Mouse (Mus musculus): Measurements from ENCODE around the gene Mucl2. TPM values are rescaled to one million over a fixed set of nuclear protein-coding genes. Genes with fewer than 3 reads are reported as not detected.
"Not testable (repeated sequence)": the region's sequence is repeated elsewhere in the genome, so short reads cannot be mapped to it uniquely, and the experiment has no call there.

Mucl2 gene
- polyA plus RNA-seq (2014; fragmentation: Nextera tagmentation; extraction: Ambion mirVana): not detected in 2 replicates

- Histone ChIP-seq H3K4me2 (ENCODE audit: low read depth, low read length) (no peak within 1 kb of the TSS), H3K27ac (replicated peaks; ENCODE audit: low read depth, low read length) (no peak within 1 kb of the TSS), H3K36me3 (replicated peaks; ENCODE audit: control insufficient read depth, insufficient read depth, low read depth, low read length) (no peaks in the 10 kb centered on the region), H3K9ac (replicated peaks; ENCODE audit: low read length) (no peak within 1 kb of the TSS), H3K4me1 (ENCODE audit: control insufficient read depth, insufficient read depth, low read length) (no peaks in the 10 kb centered on the region), H3K4me3 (ENCODE audit: low read depth, low read length) (no peak within 1 kb of the TSS), H3K27me3 (ENCODE audit: control insufficient read depth, insufficient read depth, low read length) (no peaks in the 10 kb centered on the region), H3K9me3 (replicated peaks; ENCODE audit: control insufficient read depth, low read length) (no peaks in the 10 kb centered on the region)
- no peak for ATAC-seq (replicated peaks; ENCODE audit: insufficient number of reproducible peaks, low FRiP score, low TSS enrichment, low read depth)
- DNase-seq (ENCODE audit: low spot score): no peak
- 86% methylated on average over 1 of the region's 1 CpGs for WGBS
These were observed at the start of gene Mucl2 for GRCm38 (mm10) chr15:103899212-103899611. Gene Mucl2 (minus strand): TSS chr15:103899312.

- H3K4me3 ChIP-seq (ENCODE audit: low read depth, low read length); H3K4me2 ChIP-seq (ENCODE audit: low read depth, low read length); H3K9ac ChIP-seq (replicated peaks; ENCODE audit: low read length); ATAC-seq (replicated peaks; ENCODE audit: insufficient number of reproducible peaks, low FRiP score, low TSS enrichment, low read depth); H3K27me3 ChIP-seq (ENCODE audit: control insufficient read depth, insufficient read depth, low read length); H3K9me3 ChIP-seq (replicated peaks; ENCODE audit: control insufficient read depth, low read length); H3K36me3 ChIP-seq (replicated peaks; ENCODE audit: control insufficient read depth, insufficient read depth, low read depth, low read length); H3K4me1 ChIP-seq (ENCODE audit: control insufficient read depth, insufficient read depth, low read length); DNase-seq (ENCODE audit: low spot score); H3K27ac ChIP-seq (replicated peaks; ENCODE audit: low read depth, low read length): not testable (repeated sequence)
- 35% methylated on average over 1 of the region's 1 CpGs for WGBS
These were observed 13.9 kb upstream of the Mucl2 start for GRCm38 (mm10) chr15:103913061-103913460.

Small RNA genes within 50 kb of the gene (microRNA-seq; reads per million reads assigned to microRNA genes)
- gene Gm22852 (ENCODE audit: borderline number of aligned reads): not detected

Other genes with a start within 250 kb of the Mucl2 start
- gene Mucl1, start 143.8 kb downstream of the Mucl2 start, polyA plus RNA-seq (2014; fragmentation: Nextera tagmentation; extraction: Ambion mirVana): not detected in 2 replicates

Measured in embryonic facial prominence, embryonic 11.5 days (tissue).